Mouse (Mus musculus): ENCODE data around the gene Gpr26.

The Gpr26 gene

DNA sequence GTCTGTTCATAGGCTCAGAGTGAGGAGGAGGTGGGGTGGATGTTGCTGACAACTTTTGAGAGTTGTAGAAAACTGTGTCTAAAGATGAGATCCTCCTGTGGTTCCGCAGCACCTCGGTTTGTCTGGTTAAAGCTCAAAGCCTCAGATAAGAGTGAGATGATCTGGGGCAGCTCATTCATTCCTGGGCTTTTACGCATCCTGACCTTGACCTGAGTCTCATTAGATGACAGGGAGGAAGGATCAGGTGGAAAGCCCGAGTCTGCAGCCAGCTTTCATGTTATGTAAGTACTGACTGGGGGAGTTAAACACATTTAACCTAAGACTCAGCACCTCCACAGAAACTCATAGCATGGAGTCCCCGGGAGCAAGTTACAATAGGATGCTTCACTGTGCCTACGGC, 60.4 kb downstream of the Gpr26 start:
- no peak for DNase-seq (ENCODE audit: low spot score)

DNA sequence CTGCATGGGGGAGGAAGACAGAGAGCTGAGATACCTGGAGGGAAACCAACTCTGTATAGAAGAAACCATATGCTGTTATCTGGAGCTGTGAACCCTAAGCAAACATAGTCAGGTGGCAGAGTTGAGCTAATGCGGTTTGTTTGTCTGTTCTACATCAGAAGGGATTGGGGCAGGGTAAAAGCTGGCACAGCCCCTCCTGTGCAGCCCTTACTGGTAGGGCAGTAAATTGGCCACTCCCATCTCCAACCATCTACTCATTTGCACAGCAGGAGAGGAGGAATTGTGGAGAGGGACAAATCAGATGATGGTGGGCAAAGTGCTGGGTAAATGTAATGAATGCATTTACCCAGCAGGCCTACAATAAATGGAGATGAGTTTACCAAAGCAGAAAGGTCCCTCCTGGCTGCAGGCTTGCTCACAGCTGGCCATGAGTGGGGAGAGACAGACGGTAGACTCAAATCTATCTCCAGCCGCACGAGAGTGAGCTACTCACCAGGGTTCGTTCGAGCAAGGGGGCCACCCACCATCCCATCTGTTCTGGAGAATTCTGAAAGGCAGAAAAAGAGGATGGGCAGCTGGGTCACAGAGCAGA, 65.8 kb downstream of the Gpr26 start:
- no peak for DNase-seq (ENCODE audit: low spot score)
